Mouse (Mus musculus): Measurements from ENCODE around the gene Nup133. TPM values are rescaled to one million over a fixed set of nuclear protein-coding genes. Genes with fewer than 3 reads are reported as not detected.

Nup133 gene
- polyA plus RNA-seq, 1 experiment from 2014 or later = 39.8 TPM

DNA sequence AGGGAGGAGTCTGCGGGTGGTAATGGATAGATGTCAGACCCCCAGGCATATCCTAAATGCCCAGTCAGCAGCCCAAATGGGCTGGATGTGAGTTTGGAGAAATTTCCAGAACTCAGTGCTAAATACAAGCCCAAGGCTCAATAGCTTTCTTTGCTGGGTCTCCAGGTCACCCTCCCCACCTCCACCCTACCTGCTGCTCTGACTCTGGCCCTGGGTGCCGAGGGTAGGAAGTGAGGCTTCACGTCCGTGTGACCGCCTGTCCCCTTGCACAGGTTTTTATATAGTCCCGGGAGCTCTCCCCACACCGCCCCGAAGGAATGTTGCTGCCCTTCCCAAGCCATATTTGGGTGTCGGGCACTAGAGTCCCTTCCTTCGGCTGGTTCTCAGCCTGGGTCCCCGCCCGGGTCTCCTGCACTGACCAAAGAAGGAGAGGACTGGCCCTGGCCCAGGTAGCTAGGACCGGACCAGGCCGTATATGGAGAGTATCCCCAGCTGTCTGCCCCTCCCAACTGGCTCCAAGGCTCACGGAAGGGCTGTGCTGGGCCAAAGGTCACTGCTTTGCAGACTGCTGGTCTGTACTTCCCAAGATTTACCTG is 54.5 kb downstream of the Nup133 start, which contains the start of gene Acta1:
Acta1 (minus strand) TSS at position 250 of the 596 bp plus-strand sequence.
- Histone ChIP-seq H3K27me3 (replicated peaks) (peaks cover 72% of the 10 kb centered on the region), H3K4me3 (no peak within 1 kb of the TSS), H3K9me3 (no peaks in the 10 kb centered on the region), H3K36me3 (0 out of 2 replicates have a peak, but pooled peaks cover 3% of the 10 kb centered on the region), H3K4me2 (replicated peaks) (no peak within 1 kb of the TSS), H3K9ac (no peak within 1 kb of the TSS), H3K27ac (no peak within 1 kb of the TSS), H3K4me1 (peaks cover 18% of the 10 kb centered on the region)
- 26% methylated on average over 15 of the region's 15 CpGs for WGBS
- no peak for ATAC-seq (ENCODE audit: low FRiP score, low read depth)

DNA sequence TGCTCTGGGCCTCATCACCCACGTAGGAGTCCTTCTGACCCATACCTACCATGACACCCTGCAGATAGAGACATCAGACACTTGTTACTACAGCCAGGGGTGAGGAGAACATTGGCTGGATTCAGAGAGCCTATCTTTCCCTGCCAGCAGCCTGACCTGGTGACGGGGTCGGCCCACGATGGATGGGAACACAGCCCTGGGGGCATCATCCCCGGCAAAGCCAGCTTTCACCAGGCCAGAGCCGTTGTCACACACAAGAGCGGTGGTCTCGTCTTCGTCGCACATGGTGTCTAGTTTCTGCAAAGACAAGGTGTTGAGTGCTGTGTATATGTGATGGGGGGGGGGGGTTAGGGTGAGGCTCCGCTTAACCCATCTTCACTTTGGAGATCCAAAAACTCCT is 55.7 kb downstream of the Nup133 start:
- H3K27me3 ChIP-seq (replicated peaks) = peaks cover 77% of the 10 kb centered on the region
- H3K4me2 ChIP-seq (replicated peaks) = no peak overlapping the region
- no peak overlapping the region for H3K9ac ChIP-seq
- H3K9me3 ChIP-seq = no peaks in the 10 kb centered on the region
- peaks cover 18% of the 10 kb centered on the region for H3K4me1 ChIP-seq
- ATAC-seq (ENCODE audit: low FRiP score, low read depth) = no peak
- H3K36me3 ChIP-seq = no peaks in the 10 kb centered on the region
- 82% methylated on average over 11 of the region's 11 CpGs for WGBS
- no peak overlapping the region for H3K4me3 ChIP-seq
- H3K27ac ChIP-seq = no peak overlapping the region

GRCm38 (mm10) chr8:123892586-123893155 is 56.4 kb downstream of the Nup133 start:
- Histone ChIP-seq H3K4me3 (peak overlapping the region; percentile 33), H3K27me3 (replicated peaks) (peaks cover 77% of the 10 kb centered on the region), H3K27ac (no peak overlapping the region), H3K9me3 (no peaks in the 10 kb centered on the region), H3K36me3 (no peaks in the 10 kb centered on the region), H3K4me2 (replicated peaks) (peak overlapping the region; percentile 62), H3K9ac (peak overlapping the region; percentile 35; the same call in 1 of the 2 replicates), H3K4me1 (peaks cover 18% of the 10 kb centered on the region)
- ATAC-seq (ENCODE audit: low FRiP score, low read depth) = peak; percentile 57; the same call in 1 of the 2 replicates
- 13% methylated on average over 30 of the region's 30 CpGs for WGBS

GRCm38 (mm10) chr8:123891883-123892585 is 57.0 kb downstream of the Nup133 start:
- peak overlapping the region; percentile 62 for H3K4me2 ChIP-seq (replicated peaks)
- peak; percentile 65; the same call in 1 of the 2 replicates for ATAC-seq (ENCODE audit: low FRiP score, low read depth)
- peaks cover 81% of the 10 kb centered on the region for H3K27me3 ChIP-seq (replicated peaks)
- H3K4me1 ChIP-seq = peaks cover 18% of the 10 kb centered on the region
- H3K4me3 ChIP-seq = peak overlapping the region; percentile 33
- no peaks in the 10 kb centered on the region for H3K9me3 ChIP-seq
- no peak overlapping the region for H3K27ac ChIP-seq
- no peaks in the 10 kb centered on the region for H3K36me3 ChIP-seq
- under 1% methylated on average over 49 of the region's 49 CpGs for WGBS
- peak overlapping the region; percentile 35; the same call in 1 of the 2 replicates for H3K9ac ChIP-seq

- no peak for ATAC-seq (ENCODE audit: low FRiP score, low read depth)
Measured at GRCm38 (mm10) chr8:123891271-123891670, 57.8 kb downstream of the Nup133 start.

DNA sequence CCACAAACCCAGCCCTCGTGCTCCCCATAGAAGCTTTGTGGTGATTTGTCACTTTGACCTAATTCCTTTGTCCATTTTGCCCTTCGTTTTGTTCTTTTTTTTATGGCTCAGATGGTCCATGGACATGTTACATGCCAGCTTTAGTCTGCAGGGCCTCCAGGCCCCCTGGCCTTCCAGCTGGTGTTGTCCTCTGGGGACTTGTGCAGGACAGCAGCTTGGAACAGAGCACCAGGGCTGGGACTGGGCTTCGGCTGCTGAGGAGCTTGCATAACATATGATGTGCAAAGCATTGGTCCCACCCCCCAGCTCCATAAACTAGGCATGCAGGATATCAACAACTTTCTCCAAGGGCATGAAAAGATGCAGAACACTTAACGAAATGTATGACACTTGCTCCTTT is 59.3 kb downstream of the Nup133 start:
- Histone ChIP-seq H3K9me3 (no peaks in the 10 kb centered on the region), H3K27ac (no peak overlapping the region), H3K4me1 (peaks cover 21% of the 10 kb centered on the region), H3K4me2 (replicated peaks) (no peak overlapping the region), H3K9ac (no peak overlapping the region), H3K36me3 (no peaks in the 10 kb centered on the region), H3K27me3 (replicated peaks) (peaks cover 65% of the 10 kb centered on the region), H3K4me3 (no peak overlapping the region)
- 63% methylated on average over 4 of the region's 4 CpGs for WGBS
- no peak for ATAC-seq (ENCODE audit: low FRiP score, low read depth)

More at GRCm38 (mm10) chr8:123891271-123891670, 57.8 kb downstream of the Nup133 start:
- Histone ChIP-seq H3K9ac (0 out of 2 replicates have a peak overlapping the region, but pooled peaks have one; percentile 35), H3K27ac (no peak overlapping the region), H3K4me1 (peaks cover 18% of the 10 kb centered on the region), H3K9me3 (no peaks in the 10 kb centered on the region), H3K4me2 (replicated peaks) (peak overlapping the region; percentile 62), H3K36me3 (no peaks in the 10 kb centered on the region), H3K4me3 (peak overlapping the region; percentile 33; the same call in 1 of the 2 replicates), H3K27me3 (replicated peaks) (peaks cover 76% of the 10 kb centered on the region)
- WGBS = under 1% methylated on average over 11 of the region's 11 CpGs

GRCm38 (mm10) chr8:123887956-123888355 is 61.1 kb downstream of the Nup133 start:
- Histone ChIP-seq H3K4me1 (peaks cover 31% of the 10 kb centered on the region), H3K36me3 (no peaks in the 10 kb centered on the region)
- WGBS = 88% methylated on average over 2 of the region's 2 CpGs

GRCm38 (mm10) chr8:123887163-123887562 is 61.9 kb downstream of the Nup133 start:
- Histone ChIP-seq H3K4me3 (no peak overlapping the region), H3K4me1 (peaks cover 24% of the 10 kb centered on the region), H3K9me3 (no peaks in the 10 kb centered on the region), H3K27me3 (replicated peaks) (peaks cover 44% of the 10 kb centered on the region), H3K36me3 (no peaks in the 10 kb centered on the region), H3K4me2 (replicated peaks) (no peak overlapping the region), H3K27ac (no peak overlapping the region), H3K9ac (no peak overlapping the region)
- WGBS = 90% methylated on average over 4 of the region's 4 CpGs
- no peak for ATAC-seq (ENCODE audit: low FRiP score, low read depth)

More at GRCm38 (mm10) chr8:123887956-123888355, 61.1 kb downstream of the Nup133 start:
- peaks cover 52% of the 10 kb centered on the region for H3K27me3 ChIP-seq (replicated peaks)
- ATAC-seq (ENCODE audit: low FRiP score, low read depth) = no peak
- H3K4me2 ChIP-seq (replicated peaks) = no peak overlapping the region
- no peak overlapping the region for H3K4me3 ChIP-seq
- no peaks in the 10 kb centered on the region for H3K9me3 ChIP-seq
- H3K9ac ChIP-seq = no peak overlapping the region
- no peak overlapping the region for H3K27ac ChIP-seq

- peak overlapping the region; percentile 38; the same call in 1 of the 2 replicates for H3K4me2 ChIP-seq (replicated peaks)
- no peaks in the 10 kb centered on the region for H3K9me3 ChIP-seq
- peaks cover 22% of the 10 kb centered on the region for H3K27me3 ChIP-seq (replicated peaks)
- no peaks in the 10 kb centered on the region for H3K36me3 ChIP-seq
- no peak overlapping the region for H3K4me3 ChIP-seq
- H3K9ac ChIP-seq = no peak overlapping the region
- ATAC-seq (ENCODE audit: low FRiP score, low read depth) = peak; percentile 65; the same call in 1 of the 2 replicates
- 11% methylated on average over 14 of the region's 14 CpGs for WGBS
- no peak overlapping the region for H3K27ac ChIP-seq
- H3K4me1 ChIP-seq = peaks cover 13% of the 10 kb centered on the region
Measured at GRCm38 (mm10) chr8:123884721-123885565, 64.1 kb downstream of the Nup133 start.

DNA sequence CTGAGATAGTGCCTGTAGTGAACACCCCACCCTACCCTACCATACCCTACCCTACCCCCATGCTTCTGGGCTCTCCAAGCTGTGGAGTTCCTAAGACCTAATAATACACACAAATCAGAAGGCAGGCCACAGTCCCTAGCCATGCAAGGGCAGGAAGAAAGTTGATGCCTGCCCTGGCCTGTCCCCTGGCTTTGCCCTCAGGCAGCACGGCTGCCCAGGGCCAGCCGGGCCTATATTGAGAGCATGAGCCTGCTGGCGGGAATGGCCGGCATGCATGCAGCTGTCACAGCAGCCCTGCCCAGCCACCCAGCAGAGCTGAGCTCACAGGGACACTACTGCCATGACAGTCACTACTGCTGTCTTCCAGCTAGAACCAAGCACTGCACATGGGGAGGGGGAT is 66.0 kb downstream of the Nup133 start:
- H3K9ac ChIP-seq = no peak overlapping the region
- H3K9me3 ChIP-seq = no peaks in the 10 kb centered on the region

GRCm38 (mm10) chr8:123882412-123882811 is 66.7 kb downstream of the Nup133 start:
- 0 out of 2 replicates have a peak, but pooled peaks cover 12% of the 10 kb centered on the region for H3K27me3 ChIP-seq (replicated peaks)
- H3K4me2 ChIP-seq (replicated peaks) = no peak overlapping the region
- H3K4me1 ChIP-seq = peaks cover 13% of the 10 kb centered on the region
- ATAC-seq (ENCODE audit: low FRiP score, low read depth) = no peak
- WGBS = 75% methylated on average over 2 of the region's 2 CpGs
- H3K4me3 ChIP-seq = no peak overlapping the region
- H3K36me3 ChIP-seq = no peaks in the 10 kb centered on the region
- no peak overlapping the region for H3K27ac ChIP-seq
- H3K9me3 ChIP-seq = no peaks in the 10 kb centered on the region
- no peak overlapping the region for H3K9ac ChIP-seq

More for the DNA sequence above, 66.0 kb downstream of the Nup133 start:
- WGBS = 84% methylated on average over 4 of the region's 4 CpGs
- H3K27me3 ChIP-seq (replicated peaks) = 0 out of 2 replicates have a peak, but pooled peaks cover 13% of the 10 kb centered on the region
- ATAC-seq (ENCODE audit: low FRiP score, low read depth) = no peak
- no peak overlapping the region for H3K27ac ChIP-seq
- peaks cover 13% of the 10 kb centered on the region for H3K4me1 ChIP-seq
- no peak overlapping the region for H3K4me2 ChIP-seq (replicated peaks)
- no peak overlapping the region for H3K4me3 ChIP-seq
- H3K36me3 ChIP-seq = no peaks in the 10 kb centered on the region
